Mouse (Mus musculus): Measurements from ENCODE around the gene Frk.

DNA sequence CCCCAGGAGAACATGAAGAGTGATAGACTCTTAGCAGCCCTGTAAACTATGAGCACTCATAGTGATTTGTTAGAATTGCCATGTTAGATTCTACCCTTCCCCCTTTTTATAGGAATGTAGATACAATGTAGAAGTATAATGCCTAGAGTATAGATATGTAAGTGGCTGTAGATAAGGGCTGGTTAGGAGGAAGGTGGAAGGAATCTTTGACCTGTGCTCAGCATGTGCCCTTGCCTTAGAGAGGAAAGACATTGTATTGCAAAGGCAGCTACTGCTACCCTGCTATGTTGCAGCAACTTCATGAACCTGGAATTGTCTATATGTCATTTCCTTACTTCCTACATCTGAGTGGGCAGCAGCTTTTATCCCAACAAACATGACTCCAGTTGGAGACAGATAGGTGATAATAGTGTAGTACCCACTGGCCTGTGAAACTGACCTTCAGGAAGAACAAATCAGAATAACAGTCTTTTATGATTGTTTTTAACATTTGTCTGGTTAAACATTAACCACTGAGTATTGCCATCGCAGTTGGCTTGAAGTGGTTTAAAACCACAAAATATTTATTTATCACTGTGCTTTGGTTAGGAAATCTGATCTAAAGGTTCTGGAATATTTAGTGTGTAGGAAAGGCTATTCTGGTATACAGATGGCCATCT lies 80.4 kb downstream of the Frk start:
- TF ChIP-seq CTCF (IDR thresholded peaks at IDR 0.05; ENCODE audit: low read depth) = no peak
- TF ChIP-seq EP300 (optimal IDR thresholded peaks at IDR 0.05) = no peak
